Mouse (Mus musculus) stomach, embryonic 14.5 days (tissue): ENCODE measurements around the gene Lsp1. TPM values are rescaled to one million over a fixed set of nuclear protein-coding genes. Genes with fewer than 3 reads are reported as not detected.

Experiments
- ATAC-seq: fragments of 200-750 bp; cut with Nextera tagmentation; 2 replicates; pipeline ENCODE4 v1.8.0; 2017; ENCODE audit warnings: low read depth, moderate TSS enrichment; ENCODE audit not compliant: insufficient number of reproducible peaks, insufficient read depth, low FRiP score
- H3K27ac ChIP-seq: fragments of 300-500 bp; sonication (generic); 2 replicates; pipeline ENCODE4 v1.5.1; 2014; ENCODE audit warnings: mild to moderate bottlenecking, low read length, moderate library complexity, mixed read lengths
- H3K27me3 ChIP-seq: fragments of 300-500 bp; sonication (generic); 2 replicates; pipeline ENCODE4 v1.6.1; 2014; ENCODE audit warnings: low read length, control low read depth, mixed read lengths; ENCODE audit not compliant: control insufficient read depth, insufficient read depth
- H3K36me3 ChIP-seq: fragments of 300-500 bp; sonication (generic); 2 replicates; pipeline ENCODE4 v1.6.1; 2014; ENCODE audit warnings: mild to moderate bottlenecking, control low read depth, low read length, moderate library complexity, mixed read lengths; ENCODE audit not compliant: control insufficient read depth, insufficient read depth
- H3K4me1 ChIP-seq: fragments of 300-500 bp; sonication (generic); 2 replicates; pipeline ENCODE4 v1.6.1; 2014; ENCODE audit warnings: low read length, control low read depth, mixed read lengths; ENCODE audit not compliant: control insufficient read depth, insufficient read depth
- H3K4me2 ChIP-seq: fragments of 300-500 bp; sonication (generic); replicated peaks from 2 replicates; pipeline ENCODE4 v1.6.1; 2014; ENCODE audit warnings: low read depth, low read length, control low read depth
- H3K4me3 ChIP-seq: fragments of 300-500 bp; sonication (generic); 2 replicates; pipeline ENCODE4 v1.5.1; 2014; ENCODE audit warnings: low read depth, low read length, control low read depth
- H3K9ac ChIP-seq: fragments of 300-500 bp; sonication (generic); replicated peaks from 2 replicates; pipeline ENCODE4 v1.6.1; 2014; ENCODE audit warnings: low read depth, mild to moderate bottlenecking, control low read depth, low read length, moderate library complexity, mixed read lengths
- H3K9me3 ChIP-seq: fragments of 300-500 bp; sonication (generic); 2 replicates; pipeline ENCODE4 v1.6.1; 2016; ENCODE audit warnings: low read depth, low read length, control low read depth; ENCODE audit not compliant: control insufficient read depth
- WGBS: fragments of 180-500 bp; shearing (Covaris S2); extraction: QIAGEN DNeasy Blood & Tissue Kit; methylation state at CpG from one replicate; pipeline ENCODE4 v1.1.7; 2014; 5-methylcytosine and 5-hydroxymethylcytosine counted together
- polyA plus RNA-seq: library from polyadenylated mRNA; unstranded; fragments of >200 nt; fragmentation: Nextera tagmentation; extraction: Ambion mirVana; gene quantifications from 2 replicates; pipeline ENCODE4 v1.2.1, GENCODE M21; 2014

The Lsp1 gene
- polyA plus RNA-seq, 1 experiment from 2014 or later, result 194 TPM

GRCm38 (mm10) chr7:142531973-142532521 is 71.4 kb downstream of the Lsp1 start:
- no peak overlapping the region; the same call in 1 of the 2 replicates for H3K4me2 ChIP-seq
- H3K9me3 ChIP-seq, result no peaks in the 10 kb centered on the region
- peaks cover 43% of the 10 kb centered on the region for H3K4me1 ChIP-seq
- H3K27me3 ChIP-seq, result no peaks in the 10 kb centered on the region
- peak overlapping the region; percentile 98 for H3K27ac ChIP-seq
- no peak overlapping the region for H3K9ac ChIP-seq
- WGBS, result 53% methylated on average over 4 of the region's 4 CpGs
- H3K4me3 ChIP-seq, result no peak overlapping the region
- peaks cover 4% of the 10 kb centered on the region; the same call in 1 of the 2 replicates for H3K36me3 ChIP-seq
- ATAC-seq, result no peak

- no peaks in the 10 kb centered on the region for H3K27me3 ChIP-seq
- H3K36me3 ChIP-seq, result peaks cover 4% of the 10 kb centered on the region; the same call in 1 of the 2 replicates
- H3K4me3 ChIP-seq, result peak within 1 kb of the TSS; percentile 52
- H3K9ac ChIP-seq, result peak within 1 kb of the TSS; percentile 81
- peak within 1 kb of the TSS; percentile 98 for H3K27ac ChIP-seq
- no peaks in the 10 kb centered on the region for H3K9me3 ChIP-seq
- WGBS, result 5% methylated on average over 17 of the region's 17 CpGs
- peaks cover 48% of the 10 kb centered on the region for H3K4me1 ChIP-seq
- peak within 1 kb of the TSS; percentile 89 for H3K4me2 ChIP-seq
- ATAC-seq, result peak; percentile 56
These were observed 72.1 kb downstream of the Lsp1 start, which contains the start of gene Mrpl23 for GRCm38 (mm10) chr7:142532671-142533058. Gene Mrpl23 (plus strand): TSS chr7:142532686.

- Histone ChIP-seq H3K27ac (peak overlapping the region; percentile 98), H3K36me3 (peaks cover 4% of the 10 kb centered on the region; the same call in 1 of the 2 replicates), H3K9ac (peak overlapping the region; percentile 81), H3K4me2 (peak overlapping the region; percentile 89), H3K27me3 (no peaks in the 10 kb centered on the region), H3K9me3 (no peaks in the 10 kb centered on the region), H3K4me1 (peaks cover 47% of the 10 kb centered on the region), H3K4me3 (peak overlapping the region; percentile 52)
- WGBS, result 3% methylated on average over 44 of the region's 44 CpGs
- peak; percentile 70 for ATAC-seq
These were observed 72.6 kb downstream of the Lsp1 start for GRCm38 (mm10) chr7:142533059-142533855.

- 39% methylated on average over 4 of the region's 4 CpGs for WGBS
- Histone ChIP-seq H3K4me3 (no peak overlapping the region), H3K4me1 (peaks cover 62% of the 10 kb centered on the region), H3K36me3 (peaks cover 4% of the 10 kb centered on the region; the same call in 1 of the 2 replicates), H3K4me2 (no peak overlapping the region), H3K27ac (peak overlapping the region; percentile 98), H3K9ac (no peak overlapping the region), H3K9me3 (no peaks in the 10 kb centered on the region), H3K27me3 (no peaks in the 10 kb centered on the region)
- no peak for ATAC-seq
These were observed 74.5 kb downstream of the Lsp1 start for GRCm38 (mm10) chr7:142535116-142535515.

GRCm38 (mm10) chr7:142535832-142536231 is 75.2 kb downstream of the Lsp1 start:
- H3K36me3 ChIP-seq, result peaks cover 4% of the 10 kb centered on the region; the same call in 1 of the 2 replicates
- no peaks in the 10 kb centered on the region for H3K27me3 ChIP-seq
- 92% methylated on average over 5 of the region's 5 CpGs for WGBS
- no peak for ATAC-seq
- peaks cover 62% of the 10 kb centered on the region for H3K4me1 ChIP-seq
- H3K9ac ChIP-seq, result no peak overlapping the region
- no peak overlapping the region for H3K4me3 ChIP-seq
- H3K27ac ChIP-seq, result peak overlapping the region; percentile 98
- no peak overlapping the region for H3K4me2 ChIP-seq
- H3K9me3 ChIP-seq, result no peaks in the 10 kb centered on the region

GRCm38 (mm10) chr7:142537181-142537580 is 76.6 kb downstream of the Lsp1 start:
- 46% methylated on average over 5 of the region's 5 CpGs for WGBS
- Histone ChIP-seq H3K4me3 (no peak overlapping the region), H3K27ac (peak overlapping the region; percentile 96), H3K9ac (no peak overlapping the region), H3K4me2 (no peak overlapping the region), H3K27me3 (no peaks in the 10 kb centered on the region), H3K4me1 (peaks cover 58% of the 10 kb centered on the region), H3K36me3 (peaks cover 4% of the 10 kb centered on the region; the same call in 1 of the 2 replicates), H3K9me3 (no peaks in the 10 kb centered on the region)
- no peak for ATAC-seq

- H3K9ac ChIP-seq, result peak overlapping the region; percentile 30; the same call in 1 of the 2 replicates
- H3K4me3 ChIP-seq, result no peak overlapping the region
- H3K9me3 ChIP-seq, result no peaks in the 10 kb centered on the region
- peaks cover 4% of the 10 kb centered on the region; the same call in 1 of the 2 replicates for H3K36me3 ChIP-seq
- WGBS, result 6% methylated on average over 6 of the region's 6 CpGs
- no peaks in the 10 kb centered on the region for H3K27me3 ChIP-seq
- peak; percentile 50 for ATAC-seq
- peaks cover 60% of the 10 kb centered on the region for H3K4me1 ChIP-seq
- H3K4me2 ChIP-seq, result peak overlapping the region; percentile 18
- H3K27ac ChIP-seq, result peak overlapping the region; percentile 96
These were observed 77.3 kb downstream of the Lsp1 start for GRCm38 (mm10) chr7:142537879-142538278.

GRCm38 (mm10) chr7:142538291-142538690 is 77.7 kb downstream of the Lsp1 start:
- Histone ChIP-seq H3K36me3 (peaks cover 4% of the 10 kb centered on the region; the same call in 1 of the 2 replicates), H3K4me3 (no peak overlapping the region), H3K27me3 (no peaks in the 10 kb centered on the region), H3K4me1 (peaks cover 64% of the 10 kb centered on the region), H3K27ac (peak overlapping the region; percentile 96), H3K9me3 (no peaks in the 10 kb centered on the region), H3K4me2 (peak overlapping the region; percentile 18), H3K9ac (peak overlapping the region; percentile 30; the same call in 1 of the 2 replicates)
- ATAC-seq, result no peak
- 8% methylated on average over 4 of the region's 4 CpGs for WGBS
